In genomic region chr6:114297260-114298002, GRCm38 (mm10) we compare ENCODE assay signal across 10 mouse cellular contexts. TPM values are rescaled to one million over a fixed set of nuclear protein-coding genes. Genes with fewer than 3 reads are reported as not detected.
A peak's percentile ranks its signal among the peaks of the same experiment; 100 is the strongest.
DNase-seq lines count a peak whose midpoint lies in the region; ATAC-seq and TF ChIP-seq lines count a peak whose summit lies in the region.
"Had no signal": no experiment of that assay in that cellular context is flagged by ENCODE, and none has a peak within 500 bp of the region (broad histone marks: within the 10 kb centered on the region; RNA-seq: fewer than 3 reads in every experiment).

No protein-coding gene starts in this region.

- H3K9me3 ChIP-seq in midbrain, embryonic 15.5 days = no peaks in the 10 kb centered on the region
- H3K9me3 ChIP-seq: heart, embryonic 15.5 days had no signal

- peak; percentile 14 for DNase-seq in embryo, embryonic 11 days
- no peak for DNase-seq in embryo, embryonic 9.5 days (ENCODE audit: extremely low spot score)
- peak; percentile 72 to 73 for DNase-seq in right cerebral cortex, postnatal 10 days (ENCODE audit: low spot score in 2 of 2)
- DNase-seq in right cerebral cortex, adult 2 months (ENCODE audit: low spot score in 2 of 2) = no peak
- DNase-seq in heart, adult 2 months = no peak
- DNase-seq in heart, postnatal 36 days = no peak
- no peak for DNase-seq in cerebellum, adult 11-12 months

- H3K27me3 ChIP-seq in midbrain, embryonic 15.5 days (replicated peaks) = no peaks in the 10 kb centered on the region
- H3K27me3 ChIP-seq in heart, adult 2 months (ENCODE audit: control insufficient read depth, insufficient read depth, low read length) = no peaks in the 10 kb centered on the region

- intact Hi-C loops in heart, adult 2 months (cut with DNase I) = no loop called here
- intact Hi-C loops in heart, postnatal 36 days (cut with DNase I) = no loop called here

- H3K4me3 ChIP-seq in midbrain, embryonic 15.5 days = no peak overlapping the region
- H3K4me3 ChIP-seq in heart, adult 2 months = no peak overlapping the region
- H3K4me3 ChIP-seq: heart, embryonic 15.5 days had no signal

- ATAC-seq in midbrain, embryonic 15.5 days (replicated peaks) = peak; percentile 74

- H3K4me2 ChIP-seq in midbrain, embryonic 15.5 days = no peak overlapping the region
- H3K4me2 ChIP-seq: heart, embryonic 15.5 days had no signal

- H3K79me2 ChIP-seq in heart, adult 2 months (replicated peaks; ENCODE audit: control insufficient read depth, insufficient read depth, low read length) = no peaks in the 10 kb centered on the region

- no peak for TF ChIP-seq CTCF in heart, adult 2 months (IDR thresholded peaks at IDR 0.05)

- H3K36me3 ChIP-seq in midbrain, embryonic 15.5 days (replicated peaks) = 0 out of 2 replicates have a peak, but pooled peaks cover 8% of the 10 kb centered on the region
- H3K36me3 ChIP-seq in heart, adult 2 months (ENCODE audit: control insufficient read depth, insufficient read depth, low read length) = no peaks in the 10 kb centered on the region
- H3K36me3 ChIP-seq: heart, embryonic 15.5 days had no signal

- peak overlapping the region; percentile 79 for H3K27ac ChIP-seq in midbrain, embryonic 15.5 days
- H3K27ac ChIP-seq in heart, adult 2 months = no peak overlapping the region
- H3K27ac ChIP-seq: heart, embryonic 15.5 days; macrophage had no signal

- no peak for TF ChIP-seq EP300 in heart, adult 2 months (IDR thresholded peaks at IDR 0.05; ENCODE audit: insufficient read depth, low read depth, low read length)

- no peak for TF ChIP-seq POLR2A in heart, adult 2 months (IDR thresholded peaks at IDR 0.05; ENCODE audit: insufficient read depth, low read depth, low read length)

- peaks cover 61% of the 10 kb centered on the region for H3K4me1 ChIP-seq in midbrain, embryonic 15.5 days
- no peaks in the 10 kb centered on the region for H3K4me1 ChIP-seq in heart, adult 2 months (ENCODE audit: control insufficient read depth, insufficient read depth, low read length)
- H3K4me1 ChIP-seq: heart, embryonic 15.5 days had no signal

- WGBS in midbrain, embryonic 15.5 days = 17% methylated on average over 10 of the region's 10 CpGs
- 49% methylated on average over 10 of the region's 10 CpGs for WGBS in heart, adult 2 months

- H3K9ac ChIP-seq in midbrain, embryonic 15.5 days = no peak overlapping the region
- H3K9ac ChIP-seq in heart, adult 2 months (ENCODE audit: low read depth, low read length) = no peak overlapping the region
- H3K9ac ChIP-seq: heart, embryonic 15.5 days had no signal

RNA-seq across cellular contexts. Expression of gene Slc6a1, which starts 15.0 kb away (rescaled TPM):
- polyA plus RNA-seq in midbrain, embryonic 15.5 days (2015; fragmentation: Nextera tagmentation; extraction: Ambion mirVana) = 145 and 155 TPM in 2 replicates
- total RNA-seq in heart, adult 2 months (2021) = under 1 TPM; 0.08 to 0.32 TPM
- polyA plus RNA-seq in heart, adult 2 months (2012; rRNA removed) = 0.12 and 0.21 TPM in 2 replicates
- total RNA-seq in heart, postnatal 36 days (2021) = under 1 TPM; 0.14 to 0.17 TPM
- polyA plus RNA-seq: macrophage had no signal

Comparison
In these comparisons a context has a peak if more than half of its experiments do, and no peak if none do; other contexts are left out.
1. DNase-seq: peak in embryo, embryonic 11 days (single experiment) and right cerebral cortex, postnatal 10 days (2 of 2); none in embryo, embryonic 9.5 days (single experiment), right cerebral cortex, adult 2 months (0 of 2), heart, adult 2 months (0 of 2), heart, postnatal 36 days (0 of 2) and cerebellum, adult 11-12 months (single experiment).